Mouse (Mus musculus): ENCODE measurements around the gene Adk.

DNA sequence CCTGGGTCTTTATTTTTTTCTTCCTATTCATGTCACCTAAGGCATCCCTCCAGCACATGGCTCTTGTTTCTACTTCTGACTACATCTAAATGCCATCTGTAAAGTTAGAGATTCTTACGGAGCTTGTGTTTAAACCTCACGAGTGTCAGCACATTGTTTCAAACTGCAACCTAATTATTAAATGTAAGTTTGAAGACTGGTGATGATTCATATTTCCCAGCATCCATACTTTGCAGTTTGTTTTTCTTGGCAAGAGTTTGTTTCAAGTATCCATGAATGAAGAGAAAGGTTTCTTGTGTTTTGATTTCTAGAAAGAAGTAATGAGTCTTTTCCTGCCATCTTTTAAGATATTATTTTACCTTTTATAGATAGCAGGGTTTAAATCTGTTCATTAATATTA, 299.3 kb downstream of the Adk start:
- TF ChIP-seq CTCF (IDR thresholded peaks at IDR 0.05; ENCODE audit: control insufficient read depth, insufficient read depth, insufficient replicate concordance, low read depth, low read length) (no peak), POLR2A (IDR thresholded peaks at IDR 0.05; ENCODE audit: control insufficient read depth, low read depth, low read length) (no peak)
